Mouse (Mus musculus) NIH3T3 (cell line): ENCODE results near the gene Scarf2.

ENCODE experiments used
- DNase-seq: peaks from one replicate; pipeline ENCODE4 v3.0.0-alpha.2; 2012; ENCODE audit warnings: low read depth

Scarf2 gene

GRCm38 (mm10) chr16:17796971-17797811 is at the start of gene Scarf2:
Gene Scarf2 (plus strand): TSS chr16:17797282.
- DNase-seq: peak; percentile 87

- DNase-seq: peak; percentile 53
Measured at GRCm38 (mm10) chr16:17753001-17753400, 44.1 kb upstream of the Scarf2 start.

- DNase-seq: peak; percentile 58
Measured at GRCm38 (mm10) chr16:17753686-17754085, 43.4 kb upstream of the Scarf2 start.

GRCm38 (mm10) chr16:17757756-17758155 is 39.3 kb upstream of the Scarf2 start:
- DNase-seq: no peak

GRCm38 (mm10) chr16:17758902-17759301 is 38.2 kb upstream of the Scarf2 start:
- DNase-seq: no peak

- peak; percentile 95 for DNase-seq
Measured at GRCm38 (mm10) chr16:17759344-17759773, 37.7 kb upstream of the Scarf2 start, which contains the start of gene Klhl22. Gene Klhl22 (plus strand): TSS chr16:17759618.

GRCm38 (mm10) chr16:17759813-17760321 is 37.2 kb upstream of the Scarf2 start:
- DNase-seq: peak; percentile 69

GRCm38 (mm10) chr16:17760657-17761056 is 36.4 kb upstream of the Scarf2 start:
- peak; percentile 83 for DNase-seq

GRCm38 (mm10) chr16:17761074-17761473 is 36.0 kb upstream of the Scarf2 start:
- DNase-seq: peak; percentile 56

- DNase-seq: no peak
Measured at GRCm38 (mm10) chr16:17764108-17764511, 33.0 kb upstream of the Scarf2 start.

- DNase-seq: peak; percentile 74
Measured at GRCm38 (mm10) chr16:17768834-17769233, 28.2 kb upstream of the Scarf2 start.

- DNase-seq: peak; percentile 91
Measured at GRCm38 (mm10) chr16:17771117-17771865, 25.8 kb upstream of the Scarf2 start.

GRCm38 (mm10) chr16:17776828-17777227 is 20.3 kb upstream of the Scarf2 start:
- DNase-seq: peak; percentile 29

GRCm38 (mm10) chr16:17778223-17778622 is 18.9 kb upstream of the Scarf2 start:
- DNase-seq: no peak

- DNase-seq: no peak
Measured at GRCm38 (mm10) chr16:17779692-17780091, 17.4 kb upstream of the Scarf2 start.

- peak; percentile 53 for DNase-seq
Measured at GRCm38 (mm10) chr16:17785337-17785736, 11.7 kb upstream of the Scarf2 start.

GRCm38 (mm10) chr16:17792728-17793127 is 4.4 kb upstream of the Scarf2 start:
- no peak for DNase-seq

GRCm38 (mm10) chr16:17794047-17794446 is 3.0 kb upstream of the Scarf2 start:
- DNase-seq: no peak

- no peak for DNase-seq
Measured at GRCm38 (mm10) chr16:17795643-17796042, 1.4 kb upstream of the Scarf2 start.

- DNase-seq: no peak
Measured at GRCm38 (mm10) chr16:17796519-17796918, 563 bp upstream of the Scarf2 start.

- DNase-seq: peak; percentile 62
Measured at GRCm38 (mm10) chr16:17797812-17798311, 780 bp downstream of the Scarf2 start.
